Mouse (Mus musculus) right cerebral cortex, postnatal 36 days (tissue): ENCODE measurements around the gene Erbb2.

Experiments
- DNase-seq, 2 experiments: peaks; one replicate each; pipeline ENCODE4 v3.0.0; 2022; ENCODE audit warnings: low spot score in 2 of 2, mixed read lengths in 1 of 2

Gene Erbb2

GRCm38 (mm10) chr11:98479940-98480497, 67.7 kb downstream of the Erbb2 start:
- no peak for DNase-seq

GRCm38 (mm10) chr11:98481231-98481630, 69.0 kb downstream of the Erbb2 start:
- DNase-seq = no peak

GRCm38 (mm10) chr11:98482067-98482466, 69.8 kb downstream of the Erbb2 start:
- no peak for DNase-seq

- no peak for DNase-seq
Measured at GRCm38 (mm10) chr11:98485749-98486148, 73.5 kb downstream of the Erbb2 start.
